7 mouse cellular contexts compared by ENCODE assay signal in the genomic region with DNA sequence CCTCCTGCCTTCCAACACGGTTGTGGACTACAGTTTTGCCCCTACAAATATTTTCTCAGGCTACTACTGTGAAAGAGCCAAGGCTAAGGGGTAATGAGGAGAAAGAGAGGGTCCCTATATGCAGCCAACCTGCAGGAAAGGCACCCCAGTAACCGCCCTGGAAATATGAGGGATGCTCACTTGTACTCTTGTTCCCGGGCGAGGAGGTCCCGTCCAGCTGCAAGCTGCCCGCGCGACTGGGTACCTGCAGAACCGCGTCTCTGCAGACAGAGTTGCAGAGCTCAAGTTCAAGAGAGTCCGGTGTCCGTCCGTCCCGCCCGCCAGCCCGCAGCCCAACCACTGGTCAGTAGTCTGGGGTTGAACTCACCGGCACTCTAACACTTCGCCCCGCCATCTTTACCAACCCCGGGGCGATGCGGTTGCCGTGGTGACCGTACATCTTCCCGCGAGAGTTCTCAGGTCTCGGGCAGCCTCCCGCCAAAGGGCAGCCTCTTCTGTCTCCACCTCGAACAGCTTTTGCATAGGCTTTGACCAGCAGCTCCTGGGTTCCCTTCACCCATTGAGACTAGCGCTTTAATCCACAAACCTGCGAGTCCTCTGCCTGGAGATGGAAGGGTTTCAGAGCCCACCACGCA. TPM values are rescaled to one million over a fixed set of nuclear protein-coding genes. Genes with fewer than 3 reads are reported as not detected.
DNase-seq lines count a peak whose midpoint lies in the region; ATAC-seq lines count a peak whose summit lies in the region.

No protein-coding gene starts in this region.

- H3K9me3 ChIP-seq in intestine, embryonic 16.5 days (ENCODE audit: control insufficient read depth, low read length): no peaks in the 10 kb centered on the region
- H3K9me3 ChIP-seq in midbrain, embryonic 11.5 days (ENCODE audit: control insufficient read depth, low read length): no peaks in the 10 kb centered on the region

- H3K4me3 ChIP-seq in intestine, embryonic 16.5 days (ENCODE audit: low read length): peak overlapping the region; percentile 74
- H3K4me3 ChIP-seq in midbrain, embryonic 11.5 days (ENCODE audit: low read depth, low read length): peak overlapping the region; percentile 79

- H3K27ac ChIP-seq in intestine, embryonic 16.5 days (ENCODE audit: low read length): peak overlapping the region; percentile 76
- peak overlapping the region; percentile 77 for H3K27ac ChIP-seq in midbrain, embryonic 11.5 days (ENCODE audit: low read depth, low read length)

- H3K27me3 ChIP-seq in intestine, embryonic 16.5 days (replicated peaks; ENCODE audit: control insufficient read depth, insufficient read depth, low read length): no peaks in the 10 kb centered on the region
- H3K27me3 ChIP-seq in midbrain, embryonic 11.5 days (ENCODE audit: control insufficient read depth, insufficient read depth, low read length): no peaks in the 10 kb centered on the region

- peak; percentile 94 for ATAC-seq in intestine, embryonic 16.5 days
- ATAC-seq in midbrain, embryonic 11.5 days (ENCODE audit: low FRiP score): peak; percentile 98

- 0% methylated on average over 32 of the region's 32 CpGs for WGBS in intestine, embryonic 16.5 days
- WGBS in midbrain, embryonic 11.5 days: under 1% methylated on average over 32 of the region's 32 CpGs

- H3K4me1 ChIP-seq in intestine, embryonic 16.5 days (ENCODE audit: control insufficient read depth, insufficient read depth, low read length): peaks cover 9% of the 10 kb centered on the region; the same call in 1 of the 2 replicates
- H3K4me1 ChIP-seq in midbrain, embryonic 11.5 days (ENCODE audit: control insufficient read depth, insufficient read depth, low read length): peaks cover 10% of the 10 kb centered on the region

- peak overlapping the region; percentile 82 for H3K4me2 ChIP-seq in intestine, embryonic 16.5 days (ENCODE audit: low read depth, low read length)
- peak overlapping the region; percentile 72 for H3K4me2 ChIP-seq in midbrain, embryonic 11.5 days

- H3K36me3 ChIP-seq in intestine, embryonic 16.5 days (ENCODE audit: control insufficient read depth, insufficient read depth, low read length): no peaks in the 10 kb centered on the region
- H3K36me3 ChIP-seq in midbrain, embryonic 11.5 days (ENCODE audit: control insufficient read depth, insufficient read depth, low read length): peaks cover 8% of the 10 kb centered on the region

- H3K9ac ChIP-seq in intestine, embryonic 16.5 days (ENCODE audit: low read depth, low read length): peak overlapping the region; percentile 75
- H3K9ac ChIP-seq in midbrain, embryonic 11.5 days (ENCODE audit: low read length): peak overlapping the region; percentile 87

- intact Hi-C loops in gastrocnemius, postnatal 36 days (cut with DNase I): no loop called here
- intact Hi-C loops in left cerebral cortex, postnatal 36 days (cut with DNase I): loop anchor here (2.0 kb wide), 1 partner anchor 39 kb away; no protein-coding TSS in a partner anchor

- DNase-seq in adrenal gland, adult 18-20 months (ENCODE audit: low spot score in 2 of 2): peak; percentile 84
- DNase-seq in embryo, embryonic 11 days: peak; percentile 95
- DNase-seq in gastrocnemius, postnatal 36 days: peak; percentile 88 to 89
- peak; percentile 80 to 87 for DNase-seq in left cerebral cortex, postnatal 36 days (ENCODE audit: low spot score in 2 of 2)
- DNase-seq in midbrain, embryonic 11.5 days (ENCODE audit: low spot score, missing footprints): peak; percentile 99
- DNase-seq in skeletal muscle tissue, adult 2 months (ENCODE audit: low read depth, low spot score): peak; percentile 78

RNA-seq across cellular contexts. Expression of a gene that starts 0.3 kb away (rescaled TPM):
- total RNA-seq in adrenal gland, adult 18-20 months (2021): 1 to 10 TPM; 4.0 to 4.8 TPM
- 1 to 10 TPM; 1.1 to 1.9 TPM for total RNA-seq in gastrocnemius, postnatal 36 days (2021)
- 13.3 and 14.1 TPM in 2 replicates for polyA plus RNA-seq in intestine, embryonic 16.5 days (2015; fragmentation: Nextera tagmentation; extraction: Ambion mirVana)
- 10 to 100 TPM in 1 of 2 experiments, 1 to 10 TPM in 1; 9.5 to 14.8 TPM for total RNA-seq in left cerebral cortex, postnatal 36 days (2021)
- polyA plus RNA-seq in midbrain, embryonic 11.5 days (2014; fragmentation: Nextera tagmentation; extraction: Ambion mirVana): 61.7 and 64.0 TPM in 2 replicates

RNA-seq across cellular contexts. Expression of a gene that starts 40.4 kb away (rescaled TPM):
- 10 to 100 TPM; 13.7 to 17.5 TPM for total RNA-seq in adrenal gland, adult 18-20 months (2021)
- total RNA-seq in gastrocnemius, postnatal 36 days (2021): 10 to 100 TPM; 19.2 to 19.9 TPM
- polyA plus RNA-seq in intestine, embryonic 16.5 days (2015; fragmentation: Nextera tagmentation; extraction: Ambion mirVana): 6.3 and 6.9 TPM in 2 replicates
- total RNA-seq in left cerebral cortex, postnatal 36 days (2021): 10 to 100 TPM; 26.9 to 33.9 TPM
- polyA plus RNA-seq in midbrain, embryonic 11.5 days (2014; fragmentation: Nextera tagmentation; extraction: Ambion mirVana): 24.9 and 27.6 TPM in 2 replicates

RNA-seq across cellular contexts. Expression of a gene that starts 53.9 kb away (rescaled TPM):
- 1 to 10 TPM; 1.6 to 2.7 TPM for total RNA-seq in adrenal gland, adult 18-20 months (2021)
- total RNA-seq in gastrocnemius, postnatal 36 days (2021): under 1 TPM; 0.10 to 0.31 TPM
- 10.7 and 13.7 TPM in 2 replicates for polyA plus RNA-seq in intestine, embryonic 16.5 days (2015; fragmentation: Nextera tagmentation; extraction: Ambion mirVana)
- 1 to 10 TPM; 1.0 to 1.1 TPM for total RNA-seq in left cerebral cortex, postnatal 36 days (2021)
- polyA plus RNA-seq in midbrain, embryonic 11.5 days (2014; fragmentation: Nextera tagmentation; extraction: Ambion mirVana): 48.8 and 57.0 TPM in 2 replicates

Comparison
In these comparisons a context has a peak if more than half of its experiments do, and no peak if none do; other contexts are left out.
1. Peak in every context shown above with its lines: DNase-seq, ATAC-seq, H3K4me3 ChIP-seq and H3K27ac ChIP-seq.